Mouse (Mus musculus) adrenal gland, postnatal 0 days (tissue): Measurements from ENCODE around the gene Vmn2r76. TPM values are rescaled to one million over a fixed set of nuclear protein-coding genes. Genes with fewer than 3 reads are reported as not detected.

Experiments used
- polyA plus RNA-seq: library from polyadenylated mRNA; unstranded; fragments of >200 nt; fragmentation: Nextera tagmentation; extraction: Ambion mirVana; gene quantifications from 2 replicates; pipeline ENCODE4 v1.2.1, GENCODE M21; 2015

The Vmn2r76 gene
- polyA plus RNA-seq, result not detected in 2 replicates

DNA sequence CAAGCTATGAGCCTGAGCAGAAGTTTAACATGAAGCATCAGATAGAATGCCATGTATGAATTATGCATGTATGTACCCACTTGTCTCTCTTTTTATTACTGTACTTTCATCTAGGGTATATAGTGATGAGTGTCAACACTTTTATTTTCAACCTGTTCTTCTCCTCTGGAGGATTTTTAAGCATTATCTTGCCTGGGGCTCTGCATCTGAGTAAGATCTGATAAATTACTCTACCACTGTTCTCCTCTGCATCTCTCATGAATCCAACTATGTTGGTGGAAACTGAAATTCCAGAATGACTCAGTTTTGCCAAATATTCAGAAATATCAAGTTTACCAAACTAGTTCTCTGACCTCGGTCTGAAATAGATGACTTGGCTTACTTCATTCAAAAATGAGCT, at the start of gene Vmn2r76:
TSS of gene Vmn2r76 (minus strand) at position 101 of the 400 bp plus-strand sequence.

GRCm38 (mm10) chr7:86277072-86277471, 31.0 kb upstream of the Vmn2r76 start, which contains the start of gene Olfr310:
Gene Olfr310 (minus strand): TSS chr7:86277172.

GRCm38 (mm10) chr7:86171678-86172077, 74.4 kb downstream of the Vmn2r76 start, which contains the start of gene Vmn2r75:
Gene Vmn2r75 (minus strand): TSS chr7:86171778.

Other genes with a start within 250 kb of the Vmn2r76 start
- not detected in 2 replicates for gene Vmn2r75, start 74.5 kb downstream of the Vmn2r76 start, polyA plus RNA-seq
- not detected in 2 replicates for gene Olfr310, start 30.9 kb upstream of the Vmn2r76 start, polyA plus RNA-seq
- gene Olfr309, start 67.4 kb upstream of the Vmn2r76 start, polyA plus RNA-seq, result not detected in 2 replicates
- not detected in 2 replicates for gene Olfr308, start 79.3 kb upstream of the Vmn2r76 start, polyA plus RNA-seq
- not detected in 2 replicates for gene Olfr307, start 91.3 kb upstream of the Vmn2r76 start, polyA plus RNA-seq
- gene Olfr305, start 120.6 kb upstream of the Vmn2r76 start, polyA plus RNA-seq, result not detected in 2 replicates
- not detected in 2 replicates for gene Olfr304, start 140.3 kb upstream of the Vmn2r76 start, polyA plus RNA-seq
- gene Olfr303, start 151.5 kb upstream of the Vmn2r76 start, polyA plus RNA-seq, result not detected in 2 replicates
- gene Olfr301, start 157.5 kb upstream of the Vmn2r76 start, polyA plus RNA-seq, result not detected in 2 replicates
- gene Olfr299, start 213.6 kb upstream of the Vmn2r76 start, polyA plus RNA-seq, result not detected in 2 replicates
- gene Olfr298, start 246.2 kb upstream of the Vmn2r76 start, polyA plus RNA-seq, result not detected in 2 replicates